Mouse (Mus musculus) olfactory bulb, adult 2 months (tissue): ENCODE results near the gene Tstd2.

ENCODE experiments used
- CTCF ChIP-seq: fragments of 200-500 bp; IDR thresholded peaks from 2 replicates; pipeline ENCODE4 v1.5.1; 2012; ENCODE audit warnings: low read depth, mild to moderate bottlenecking, low read length, moderate library complexity; ENCODE audit not compliant: insufficient read depth
- POLR2A ChIP-seq: fragments of 200-500 bp; IDR thresholded peaks from 2 replicates; pipeline ENCODE4 v1.6.1; 2012; ENCODE audit warnings: mild to moderate bottlenecking, low read depth, low read length, moderate library complexity; ENCODE audit not compliant: insufficient read depth

GRCm38 (mm10) chr4:46089524-46090125 is 48.9 kb downstream of the Tstd2 start:
- TF ChIP-seq POLR2A (no peak), CTCF (no peak)
